Mouse (Mus musculus): ENCODE results near the gene Kcnh5.

DNA sequence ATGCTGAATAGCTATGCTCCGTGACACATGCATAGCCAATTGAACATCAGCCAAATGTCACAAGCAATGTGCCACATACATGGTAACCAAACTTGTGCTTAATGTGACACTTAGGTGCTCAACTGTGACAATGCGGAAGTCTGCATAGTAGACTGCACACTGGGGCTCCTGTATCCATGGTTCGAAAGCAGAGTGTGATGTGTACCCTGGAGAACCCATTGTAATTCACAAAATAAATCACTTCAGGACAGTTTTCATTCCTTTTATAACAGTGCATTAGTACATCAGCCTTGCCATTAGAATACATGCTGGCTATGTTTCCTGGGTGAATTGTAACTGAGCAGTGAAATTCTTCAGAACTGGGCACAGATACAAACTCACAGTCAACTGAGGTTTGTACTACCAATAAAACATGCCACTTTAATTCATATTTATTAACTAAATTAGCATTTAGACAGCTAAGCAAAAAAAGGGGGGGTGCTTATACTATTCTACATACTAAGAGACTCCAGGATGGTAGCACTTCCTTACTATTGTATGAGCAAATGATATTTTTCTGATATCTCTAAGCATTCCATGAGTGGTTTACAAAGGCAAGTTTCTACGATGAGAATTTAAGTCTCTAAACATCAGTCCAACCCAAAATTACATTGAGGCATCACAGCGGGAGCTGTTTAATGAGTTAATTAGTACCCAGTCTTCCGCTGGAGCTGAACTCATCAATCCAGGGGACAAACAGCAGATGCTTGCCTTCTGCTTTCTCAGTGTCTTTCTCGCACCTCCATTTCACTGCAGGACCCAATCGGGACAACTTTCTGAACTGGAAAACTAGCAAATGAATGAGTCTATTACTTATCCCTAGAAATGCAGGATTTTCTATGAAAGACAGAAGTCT, 144.9 kb downstream of the Kcnh5 start:
- TF ChIP-seq FLI1 (IDR thresholded peaks at IDR 0.05; ENCODE audit: low read length) (no peak), GATA1 (IDR thresholded peaks at IDR 0.05; ENCODE audit: borderline replicate concordance, low read length) (no peak)
